Comparison of ENCODE assay signal across 13 mouse cellular contexts in genomic region chr15:95726516-95726915, GRCm38 (mm10).
DNase-seq lines count a peak whose midpoint lies in the region; ATAC-seq and TF ChIP-seq lines count a peak whose summit lies in the region.
"Had no signal": no experiment of that assay in that cellular context is flagged by ENCODE, and none has a peak within 500 bp of the region (broad histone marks: within the 10 kb centered on the region; RNA-seq: fewer than 3 reads in every experiment).

No protein-coding gene starts in this region.

- TF ChIP-seq CTCF in lung, adult 2 months (IDR thresholded peaks at IDR 0.05; ENCODE audit: insufficient read depth, low read length): no peak
- no peak for TF ChIP-seq CTCF in cerebellum, adult 2 months (IDR thresholded peaks at IDR 0.05; ENCODE audit: borderline replicate concordance, insufficient read depth, low read depth, low read length)

- H3K4me1 ChIP-seq in heart, embryonic 11.5 days (ENCODE audit: control insufficient read depth, insufficient read depth, low read length): no peaks in the 10 kb centered on the region
- H3K4me1 ChIP-seq in lung, embryonic 16.5 days (replicated peaks; ENCODE audit: control insufficient read depth, insufficient read depth, low read length): no peaks in the 10 kb centered on the region
- no peaks in the 10 kb centered on the region for H3K4me1 ChIP-seq in lung, adult 2 months (ENCODE audit: control insufficient read depth, insufficient read depth, low read length)
- H3K4me1 ChIP-seq in heart, embryonic 16.5 days (ENCODE audit: control insufficient read depth, insufficient read depth, low read length): peaks cover 2% of the 10 kb centered on the region; the same call in 1 of the 2 replicates
- H3K4me1 ChIP-seq in cerebellum, adult 2 months (ENCODE audit: control insufficient read depth, insufficient read depth, low read length): no peaks in the 10 kb centered on the region
- H3K4me1 ChIP-seq: heart, embryonic 15.5 days had no signal

- H3K36me3 ChIP-seq in heart, embryonic 11.5 days (ENCODE audit: control insufficient read depth, insufficient read depth, low read length): no peaks in the 10 kb centered on the region
- no peaks in the 10 kb centered on the region for H3K36me3 ChIP-seq in lung, embryonic 16.5 days (ENCODE audit: control insufficient read depth, insufficient read depth, low read length)
- no peaks in the 10 kb centered on the region for H3K36me3 ChIP-seq in heart, embryonic 16.5 days (ENCODE audit: control insufficient read depth, insufficient read depth)
- H3K36me3 ChIP-seq: heart, embryonic 15.5 days had no signal

- H3K27ac ChIP-seq in heart, embryonic 11.5 days (ENCODE audit: low read depth, low read length): no peak overlapping the region
- H3K27ac ChIP-seq in lung, embryonic 16.5 days (ENCODE audit: low read length): no peak overlapping the region
- H3K27ac ChIP-seq in heart, embryonic 16.5 days (ENCODE audit: low read length): peak overlapping the region; percentile 61
- no peak overlapping the region for H3K27ac ChIP-seq in cerebellum, adult 2 months (ENCODE audit: insufficient read depth, low read length)
- H3K27ac ChIP-seq: heart, embryonic 15.5 days had no signal

- 70% methylated on average over 13 of the region's 13 CpGs for WGBS in heart, embryonic 11.5 days (ENCODE audit: insufficient replicate concordance)
- WGBS in lung, embryonic 16.5 days: 64% methylated on average over 13 of the region's 13 CpGs
- WGBS in lung, adult 2 months: 70% methylated on average over 13 of the region's 13 CpGs
- WGBS in heart, embryonic 16.5 days: 65% methylated on average over 13 of the region's 13 CpGs
- 65% methylated on average over 13 of the region's 13 CpGs for WGBS in cerebellum, adult 2 months

- H3K4me3 ChIP-seq in heart, embryonic 11.5 days (ENCODE audit: low read depth, low read length): no peak overlapping the region
- no peak overlapping the region for H3K4me3 ChIP-seq in lung, embryonic 16.5 days (ENCODE audit: low read length)
- no peak overlapping the region for H3K4me3 ChIP-seq in lung, adult 2 months (replicated peaks; ENCODE audit: extremely low read depth, low read depth, low read length)
- H3K4me3 ChIP-seq in heart, embryonic 16.5 days (ENCODE audit: low read length): no peak overlapping the region
- H3K4me3 ChIP-seq in cerebellum, adult 2 months (replicated peaks; ENCODE audit: insufficient read depth, low read depth, low read length): no peak overlapping the region
- H3K4me3 ChIP-seq: heart, embryonic 15.5 days had no signal

- no peak overlapping the region for H3K9ac ChIP-seq in heart, embryonic 11.5 days (ENCODE audit: low read depth, low read length)
- no peak overlapping the region for H3K9ac ChIP-seq in lung, embryonic 16.5 days (ENCODE audit: low read length)
- no peak overlapping the region for H3K9ac ChIP-seq in heart, embryonic 16.5 days (ENCODE audit: low read length)
- H3K9ac ChIP-seq: heart, embryonic 15.5 days had no signal

- TF ChIP-seq POLR2A in lung, adult 2 months (IDR thresholded peaks at IDR 0.05; ENCODE audit: borderline replicate concordance, extremely low read depth, low read depth, low read length): no peak
- TF ChIP-seq POLR2A in cerebellum, adult 2 months (IDR thresholded peaks at IDR 0.05; ENCODE audit: borderline replicate concordance, insufficient read depth, low read length): no peak

- H3K27me3 ChIP-seq in heart, embryonic 11.5 days (ENCODE audit: control insufficient read depth, insufficient read depth, low read length): no peaks in the 10 kb centered on the region
- H3K27me3 ChIP-seq in lung, embryonic 16.5 days (ENCODE audit: control insufficient read depth, insufficient read depth, low read depth, low read length): no peaks in the 10 kb centered on the region
- no peaks in the 10 kb centered on the region for H3K27me3 ChIP-seq in heart, embryonic 16.5 days (ENCODE audit: control insufficient read depth, insufficient read depth, low read length)
- H3K27me3 ChIP-seq in cerebellum, adult 2 months (ENCODE audit: control insufficient read depth, insufficient read depth, low read length): no peaks in the 10 kb centered on the region
- H3K27me3 ChIP-seq: CH12.LX; heart, embryonic 15.5 days had no signal

- ATAC-seq in heart, embryonic 11.5 days (replicated peaks; ENCODE audit: insufficient number of reproducible peaks, low FRiP score, low TSS enrichment): no peak
- ATAC-seq in lung, embryonic 16.5 days (ENCODE audit: low read depth): 0 out of 2 replicates have a peak, but pooled peaks have one; percentile 28
- no peak for ATAC-seq in heart, embryonic 16.5 days (replicated peaks; ENCODE audit: extremely low read depth, insufficient read depth, low FRiP score)
- ATAC-seq: activated CD4-positive, CD25-positive, alpha-beta regulatory T cell, adult 4 months; forebrain, embryonic 14.5 days had no signal

- no peaks in the 10 kb centered on the region for H3K9me3 ChIP-seq in heart, embryonic 11.5 days (replicated peaks; ENCODE audit: control insufficient read depth, low read length)
- H3K9me3 ChIP-seq in lung, embryonic 16.5 days (ENCODE audit: control insufficient read depth, low read length): no peaks in the 10 kb centered on the region
- no peaks in the 10 kb centered on the region for H3K9me3 ChIP-seq in heart, embryonic 16.5 days (replicated peaks; ENCODE audit: control insufficient read depth, low read length)
- H3K9me3 ChIP-seq: heart, embryonic 15.5 days had no signal

- peak; percentile 95 for DNase-seq in heart, adult 11 months
- no peak for DNase-seq in lung, adult 2 months
- peak; percentile 31 for DNase-seq in lung, postnatal 14 days
- DNase-seq in Muller cell, postnatal 12 days (ENCODE audit: inconsistent ontology term): no peak
- DNase-seq in cerebellum, adult 2 months: no peak

- H3K4me2 ChIP-seq in heart, embryonic 11.5 days: no peak overlapping the region
- no peak overlapping the region for H3K4me2 ChIP-seq in lung, embryonic 16.5 days (ENCODE audit: low read depth, low read length)
- H3K4me2 ChIP-seq in heart, embryonic 16.5 days (ENCODE audit: low read depth, low read length): peak overlapping the region; percentile 33
- H3K4me2 ChIP-seq: heart, embryonic 15.5 days; liver, embryonic 11.5 days had no signal

Comparison
In these comparisons a context has a peak if more than half of its experiments do, and no peak if none do; other contexts are left out.
1. DNase-seq: peak in heart, adult 11 months (single experiment) and lung, postnatal 14 days (single experiment); none in lung, adult 2 months (single experiment), Muller cell, postnatal 12 days (single experiment) and cerebellum, adult 2 months (0 of 2).